Mouse (Mus musculus): Measurements from ENCODE around the gene Pdgfc.

- TF ChIP-seq FLI1 (IDR thresholded peaks at IDR 0.05; ENCODE audit: low read length) (no peak), GATA1 (IDR thresholded peaks at IDR 0.05; ENCODE audit: borderline replicate concordance, low read length) (no peak)
Measured at GRCm38 (mm10) chr3:81200647-81201046, 164.4 kb downstream of the Pdgfc start.
